ENCODE assay signal across 8 mouse cellular contexts in genomic region chr1:182018397-182019265, GRCm38 (mm10). TPM values are rescaled to one million over a fixed set of nuclear protein-coding genes. Genes with fewer than 3 reads are reported as not detected.
DNase-seq lines count a peak whose midpoint lies in the region; ATAC-seq and TF ChIP-seq lines count a peak whose summit lies in the region.

No protein-coding gene starts in this region.

- H3K27ac ChIP-seq in heart, embryonic 11.5 days (ENCODE audit: low read depth, low read length) = peak overlapping the region; percentile 95
- H3K27ac ChIP-seq in kidney, embryonic 15.5 days = peak overlapping the region; percentile 90
- no peak overlapping the region for H3K27ac ChIP-seq in liver, embryonic 14.5 days

- H3K4me2 ChIP-seq in heart, embryonic 11.5 days = peak overlapping the region; percentile 85
- H3K4me2 ChIP-seq in kidney, embryonic 15.5 days = peak overlapping the region; percentile 91
- peak overlapping the region; percentile 60 for H3K4me2 ChIP-seq in liver, embryonic 14.5 days (ENCODE audit: low read depth)

- peak; percentile 5 for DNase-seq in thymus, postnatal 0 days (ENCODE audit: low spot score)
- DNase-seq in thymus, adult 18-20 months = no peak
- peak; percentile 57 to 64 for DNase-seq in cerebellum, postnatal 25 days
- DNase-seq in liver, embryonic 14.5 days (ENCODE audit: low read depth in 3 of 3, low spot score in 3 of 3) = no peak
- DNase-seq in ovary, postnatal 14 days (ENCODE audit: low spot score) = peak; percentile 17
- DNase-seq in natural killer cell, adult 2 months (ENCODE audit: low spot score in 2 of 2) = no peak

- no peaks in the 10 kb centered on the region for H3K9me3 ChIP-seq in heart, embryonic 11.5 days (replicated peaks; ENCODE audit: control insufficient read depth, low read length)
- H3K9me3 ChIP-seq in kidney, embryonic 15.5 days (replicated peaks) = no peaks in the 10 kb centered on the region
- no peaks in the 10 kb centered on the region for H3K9me3 ChIP-seq in liver, embryonic 14.5 days (ENCODE audit: control insufficient read depth, low read length)

- peak; percentile 1; the same call in 1 of the 2 replicates for ATAC-seq in heart, embryonic 11.5 days (replicated peaks; ENCODE audit: insufficient number of reproducible peaks, low FRiP score, low TSS enrichment)
- ATAC-seq in kidney, embryonic 15.5 days (replicated peaks; ENCODE audit: low FRiP score) = peak; percentile 34
- no peak for ATAC-seq in liver, embryonic 14.5 days (ENCODE audit: insufficient read depth)

- no peak for TF ChIP-seq EP300 in liver, embryonic 14.5 days (IDR thresholded peaks at IDR 0.05; ENCODE audit: low read depth)

- under 1% methylated on average over 29 of the region's 29 CpGs for WGBS in heart, embryonic 11.5 days (ENCODE audit: insufficient replicate concordance)
- under 1% methylated on average over 29 of the region's 29 CpGs for WGBS in kidney, embryonic 15.5 days
- 3% methylated on average over 29 of the region's 29 CpGs for whole genome bisulfite sequencing in liver, embryonic 14.5 days (ENCODE audit: insufficient replicate concordance)

- H3K4me3 ChIP-seq in heart, embryonic 11.5 days (ENCODE audit: low read depth, low read length) = peak overlapping the region; percentile 90
- H3K4me3 ChIP-seq in kidney, embryonic 15.5 days (replicated peaks) = peak overlapping the region; percentile 90
- H3K4me3 ChIP-seq in liver, embryonic 14.5 days (ENCODE audit: insufficient read depth in 1 of 2, low read depth in 2 of 2, low read length in 2 of 2) = peak overlapping the region; percentile 46 to 55

- peak overlapping the region; percentile 99 for H3K9ac ChIP-seq in heart, embryonic 11.5 days (ENCODE audit: low read depth, low read length)
- peak overlapping the region; percentile 93 for H3K9ac ChIP-seq in kidney, embryonic 15.5 days
- H3K9ac ChIP-seq in liver, embryonic 14.5 days (replicated peaks) = no peak overlapping the region

- no peak for TF ChIP-seq CTCF in liver, embryonic 14.5 days (IDR thresholded peaks at IDR 0.05; ENCODE audit: low read depth)

- no peaks in the 10 kb centered on the region for H3K27me3 ChIP-seq in heart, embryonic 11.5 days (ENCODE audit: control insufficient read depth, insufficient read depth, low read length)
- H3K27me3 ChIP-seq in kidney, embryonic 15.5 days = no peaks in the 10 kb centered on the region
- H3K27me3 ChIP-seq in liver, embryonic 14.5 days (ENCODE audit: control insufficient read depth, insufficient read depth, low read length) = peaks cover 52% of the 10 kb centered on the region

- peaks cover 18% of the 10 kb centered on the region for H3K4me1 ChIP-seq in heart, embryonic 11.5 days (ENCODE audit: control insufficient read depth, insufficient read depth, low read length)
- H3K4me1 ChIP-seq in kidney, embryonic 15.5 days = 0 out of 2 replicates have a peak, but pooled peaks cover 15% of the 10 kb centered on the region
- H3K4me1 ChIP-seq in liver, embryonic 14.5 days (replicated peaks; ENCODE audit: control insufficient read depth in 2 of 2, insufficient read depth in 2 of 2, low read length in 1 of 2) = no peaks in the 10 kb centered on the region

- H3K36me3 ChIP-seq in heart, embryonic 11.5 days (ENCODE audit: control insufficient read depth, insufficient read depth, low read length) = no peaks in the 10 kb centered on the region
- H3K36me3 ChIP-seq in kidney, embryonic 15.5 days = peaks cover 6% of the 10 kb centered on the region; the same call in 1 of the 2 replicates
- no peaks in the 10 kb centered on the region for H3K36me3 ChIP-seq in liver, embryonic 14.5 days (replicated peaks; ENCODE audit: control insufficient read depth, insufficient read depth, low read depth)

RNA-seq across cellular contexts. Expression of gene Enah, which starts 1.2 kb away (rescaled TPM):
- polyA plus RNA-seq in thymus, postnatal 0 days (2015; fragmentation: Nextera tagmentation; extraction: Ambion mirVana) = 3.9 and 4.8 TPM in 2 replicates
- 22.1 and 32.1 TPM in 2 replicates for polyA plus RNA-seq in heart, embryonic 11.5 days (2014; fragmentation: Nextera tagmentation; extraction: Ambion mirVana)
- polyA plus RNA-seq in kidney, embryonic 15.5 days (2015; fragmentation: Nextera tagmentation; extraction: Ambion mirVana) = 14.5 and 17.3 TPM in 2 replicates
- 0.93 and 0.99 TPM in 2 replicates for polyA plus RNA-seq in liver, embryonic 14.5 days (2012; rRNA removed)
- polyA plus RNA-seq in liver, embryonic 14.5 days (2014; fragmentation: Nextera tagmentation; extraction: Ambion mirVana) = 0.44 and 0.53 TPM in 2 replicates

Comparison
In these comparisons a context has a peak if more than half of its experiments do, and no peak if none do; other contexts are left out.
1. DNase-seq: peak in thymus, postnatal 0 days (single experiment), cerebellum, postnatal 25 days (2 of 2) and ovary, postnatal 14 days (single experiment); none in thymus, adult 18-20 months (0 of 2), liver, embryonic 14.5 days (0 of 3) and natural killer cell, adult 2 months (0 of 2).
2. Peak in every context shown above with its lines, with median percentiles within 50 percentile points of each other: H3K4me2 ChIP-seq and H3K4me3 ChIP-seq.